Mouse (Mus musculus) heart, embryonic 16.5 days (tissue): Measurements from ENCODE around the gene Lamtor3. TPM values are rescaled to one million over a fixed set of nuclear protein-coding genes. Genes with fewer than 3 reads are reported as not detected.
A peak's percentile ranks its signal among the peaks of the same experiment; 100 is the strongest.

Experiments used
- ATAC-seq: fragments of 200-750 bp; cut with Nextera tagmentation; replicated peaks from 2 replicates; pipeline ENCODE4 v1.8.0; 2017; ENCODE audit warnings: moderate number of reproducible peaks; ENCODE audit not compliant: insufficient read depth, low FRiP score; ENCODE audit errors: extremely low read depth
- H3K27ac ChIP-seq: fragments of 300-500 bp; sonication (generic); 2 replicates; pipeline ENCODE4 v1.5.1; 2014; ENCODE audit warnings: mild to moderate bottlenecking, low read length, control low read depth, moderate library complexity
- H3K27me3 ChIP-seq: fragments of 300-500 bp; sonication (generic); 2 replicates; pipeline ENCODE4 v1.6.1; 2014; ENCODE audit warnings: low read length, mixed read lengths; ENCODE audit not compliant: control insufficient read depth, insufficient read depth
- H3K36me3 ChIP-seq: fragments of 300-500 bp; sonication (generic); 2 replicates; pipeline ENCODE4 v1.6.1; 2014; ENCODE audit not compliant: control insufficient read depth, insufficient read depth
- H3K4me1 ChIP-seq: fragments of 300-500 bp; sonication (generic); 2 replicates; pipeline ENCODE4 v1.6.1; 2014; ENCODE audit warnings: low read length, mixed read lengths; ENCODE audit not compliant: control insufficient read depth, insufficient read depth
- H3K4me2 ChIP-seq: fragments of 300-500 bp; sonication (generic); 2 replicates; pipeline ENCODE4 v1.6.1; 2014; ENCODE audit warnings: low read depth, mild to moderate bottlenecking, control low read depth, low read length
- H3K4me3 ChIP-seq: fragments of 300-500 bp; sonication (generic); 2 replicates; pipeline ENCODE4 v1.5.1; 2014; ENCODE audit warnings: mild to moderate bottlenecking, control low read depth, low read length
- H3K9ac ChIP-seq: fragments of 300-500 bp; sonication (generic); 2 replicates; pipeline ENCODE4 v1.6.1; 2014; ENCODE audit warnings: low read length, control low read depth
- H3K9me3 ChIP-seq: fragments of 300-500 bp; sonication (generic); replicated peaks from 2 replicates; pipeline ENCODE4 v1.6.1; 2016; ENCODE audit warnings: low read length; ENCODE audit not compliant: control insufficient read depth
- WGBS: fragments of 180-500 bp; shearing (Covaris S2); extraction: QIAGEN DNeasy Blood & Tissue Kit; methylation state at CpG from one replicate; pipeline ENCODE4 v1.1.7; 2014; 5-methylcytosine and 5-hydroxymethylcytosine counted together
- polyA plus RNA-seq: library from polyadenylated mRNA; unstranded; fragments of >200 nt; fragmentation: Nextera tagmentation; extraction: Ambion mirVana; gene quantifications from 2 replicates; pipeline ENCODE4 v1.2.1, GENCODE M21; 2015

Lamtor3 gene
- polyA plus RNA-seq, 1 experiment from 2014 or later = 120 TPM

GRCm38 (mm10) chr3:137952225-137952913 lies 34.1 kb downstream of the Lamtor3 start:
- WGBS = 52% methylated on average over 4 of the region's 4 CpGs
- ATAC-seq = peak; percentile 66
- peak overlapping the region; percentile 47 for H3K9ac ChIP-seq
- H3K4me1 ChIP-seq = peaks cover 43% of the 10 kb centered on the region
- no peaks in the 10 kb centered on the region for H3K9me3 ChIP-seq
- H3K4me2 ChIP-seq = peak overlapping the region; percentile 20; the same call in 1 of the 2 replicates
- H3K27me3 ChIP-seq = no peaks in the 10 kb centered on the region
- H3K36me3 ChIP-seq = 0 out of 2 replicates have a peak, but pooled peaks cover 3% of the 10 kb centered on the region
- H3K4me3 ChIP-seq = no peak overlapping the region
- peak overlapping the region; percentile 46 for H3K27ac ChIP-seq

GRCm38 (mm10) chr3:137952914-137953880 lies 34.9 kb downstream of the Lamtor3 start:
- 0 out of 2 replicates have a peak overlapping the region, but pooled peaks have one; percentile 22 for H3K9ac ChIP-seq
- H3K27me3 ChIP-seq = no peaks in the 10 kb centered on the region
- H3K4me3 ChIP-seq = no peak overlapping the region
- no peaks in the 10 kb centered on the region for H3K9me3 ChIP-seq
- ATAC-seq = peak; percentile 51
- 0 out of 2 replicates have a peak, but pooled peaks cover 3% of the 10 kb centered on the region for H3K36me3 ChIP-seq
- peaks cover 47% of the 10 kb centered on the region for H3K4me1 ChIP-seq
- H3K27ac ChIP-seq = peak overlapping the region; percentile 46
- 34% methylated on average over 14 of the region's 14 CpGs for WGBS
- H3K4me2 ChIP-seq = peak overlapping the region; percentile 20; the same call in 1 of the 2 replicates

- WGBS = 70% methylated on average over 23 of the region's 23 CpGs
Observed at GRCm38 (mm10) chr3:137954256-137954916, 36.1 kb downstream of the Lamtor3 start.

GRCm38 (mm10) chr3:137955560-137956081 lies 37.3 kb downstream of the Lamtor3 start:
- peaks cover 42% of the 10 kb centered on the region for H3K4me1 ChIP-seq
- ATAC-seq = no peak; the same call in 1 of the 2 replicates
- H3K27me3 ChIP-seq = no peaks in the 10 kb centered on the region
- peak overlapping the region; percentile 58 for H3K4me2 ChIP-seq
- 19% methylated on average over 16 of the region's 16 CpGs for WGBS
- H3K27ac ChIP-seq = peak overlapping the region; percentile 36; the same call in 1 of the 2 replicates
- no peaks in the 10 kb centered on the region for H3K9me3 ChIP-seq
- H3K9ac ChIP-seq = peak overlapping the region; percentile 43; the same call in 1 of the 2 replicates
- H3K4me3 ChIP-seq = peak overlapping the region; percentile 34
- no peaks in the 10 kb centered on the region for H3K36me3 ChIP-seq

More at GRCm38 (mm10) chr3:137954256-137954916, 36.1 kb downstream of the Lamtor3 start:
- Histone ChIP-seq H3K27me3 (no peaks in the 10 kb centered on the region), H3K9ac (no peak overlapping the region), H3K27ac (no peak overlapping the region), H3K4me2 (no peak overlapping the region), H3K4me1 (peaks cover 42% of the 10 kb centered on the region), H3K9me3 (no peaks in the 10 kb centered on the region), H3K36me3 (0 out of 2 replicates have a peak, but pooled peaks cover under 1% of the 10 kb centered on the region), H3K4me3 (no peak overlapping the region)
- no peak for ATAC-seq

GRCm38 (mm10) chr3:137957864-137958263 lies 39.6 kb downstream of the Lamtor3 start:
- 49% methylated on average over 9 of the region's 9 CpGs for WGBS

GRCm38 (mm10) chr3:137958352-137958751 lies 40.0 kb downstream of the Lamtor3 start:
- Histone ChIP-seq H3K9me3 (no peaks in the 10 kb centered on the region), H3K4me1 (peaks cover 33% of the 10 kb centered on the region), H3K27me3 (no peaks in the 10 kb centered on the region), H3K27ac (no peak overlapping the region; the same call in 1 of the 2 replicates), H3K36me3 (no peaks in the 10 kb centered on the region), H3K4me3 (no peak overlapping the region), H3K9ac (no peak overlapping the region), H3K4me2 (no peak overlapping the region)
- WGBS = 92% methylated on average over 4 of the region's 4 CpGs
- no peak for ATAC-seq

More at GRCm38 (mm10) chr3:137957864-137958263, 39.6 kb downstream of the Lamtor3 start:
- peaks cover 35% of the 10 kb centered on the region for H3K4me1 ChIP-seq
- H3K4me3 ChIP-seq = no peak overlapping the region
- no peak overlapping the region for H3K9ac ChIP-seq
- H3K27me3 ChIP-seq = no peaks in the 10 kb centered on the region
- no peak; the same call in 1 of the 2 replicates for ATAC-seq
- peak overlapping the region; percentile 5 for H3K27ac ChIP-seq
- no peaks in the 10 kb centered on the region for H3K36me3 ChIP-seq
- no peaks in the 10 kb centered on the region for H3K9me3 ChIP-seq
- no peak overlapping the region for H3K4me2 ChIP-seq

GRCm38 (mm10) chr3:137959456-137959855 lies 41.1 kb downstream of the Lamtor3 start:
- Histone ChIP-seq H3K4me1 (peaks cover 33% of the 10 kb centered on the region), H3K9me3 (no peaks in the 10 kb centered on the region), H3K27ac (no peak overlapping the region), H3K4me2 (no peak overlapping the region), H3K27me3 (no peaks in the 10 kb centered on the region), H3K36me3 (no peaks in the 10 kb centered on the region), H3K9ac (no peak overlapping the region), H3K4me3 (no peak overlapping the region)
- no peak for ATAC-seq
- 74% methylated on average over 4 of the region's 4 CpGs for whole genome bisulfite sequencing

- H3K36me3 ChIP-seq = peaks cover 5% of the 10 kb centered on the region; the same call in 1 of the 2 replicates
- no peak overlapping the region for H3K9ac ChIP-seq
- no peaks in the 10 kb centered on the region for H3K9me3 ChIP-seq
- no peak; the same call in 1 of the 2 replicates for ATAC-seq
- H3K4me3 ChIP-seq = no peak overlapping the region
- no peak overlapping the region for H3K4me2 ChIP-seq
- H3K4me1 ChIP-seq = peaks cover 23% of the 10 kb centered on the region
- H3K27me3 ChIP-seq = no peaks in the 10 kb centered on the region
- H3K27ac ChIP-seq = peak overlapping the region; percentile 65
- 35% methylated on average over 8 of the region's 8 CpGs for WGBS
Observed at GRCm38 (mm10) chr3:137961736-137962385, 43.6 kb downstream of the Lamtor3 start.
